Mouse (Mus musculus): ENCODE data around the gene Idh1. TPM values are rescaled to one million over a fixed set of nuclear protein-coding genes. Genes with fewer than 3 reads are reported as not detected.
"Not testable (repeated sequence)": the region's sequence is repeated elsewhere in the genome, so short reads cannot be mapped to it uniquely, and the experiment has no call there.

The Idh1 gene
- 510 and 624 TPM in 2 replicates for total RNA-seq (2014; rRNA removed)
- 137 and 155 TPM in 2 replicates for polyA plus RNA-seq (2012; rRNA removed)

GRCm38 (mm10) chr1:65186287-65187073 is at the start of gene Idh1, which contains the start of gene Pikfyve:
Idh1 (minus strand) TSS chr1:65186500.
Pikfyve (plus strand) TSS chr1:65186683.
- DNase-seq (ENCODE audit: extremely low read depth, low read depth, low spot score): peak; percentile 90
- H3K27ac ChIP-seq (replicated peaks; ENCODE audit: insufficient read depth, low read depth, low read length): peak within 1 kb of the TSS; percentile 81
- peaks cover 9% of the 10 kb centered on the region for H3K36me3 ChIP-seq (ENCODE audit: control insufficient read depth, insufficient read depth, low read length)
- no peaks in the 10 kb centered on the region for H3K27me3 ChIP-seq (ENCODE audit: control insufficient read depth, insufficient read depth, low read length)
- TF ChIP-seq CTCF (IDR thresholded peaks at IDR 0.05; ENCODE audit: low read depth, low read length): peak; percentile 20
- peak; percentile 99 for TF ChIP-seq POLR2A (IDR thresholded peaks at IDR 0.05; ENCODE audit: extremely low read depth, insufficient read depth, low read length)
- H3K4me3 ChIP-seq (ENCODE audit: insufficient read depth, low read depth, low read length): peak within 1 kb of the TSS; percentile 97
- 1% methylated on average over 68 of the region's 71 CpGs for WGBS
- H3K79me2 ChIP-seq (ENCODE audit: control insufficient read depth, insufficient read depth, low read length): peaks cover 4% of the 10 kb centered on the region; the same call in 1 of the 2 replicates
- peak within 1 kb of the TSS; percentile 97 for H3K9ac ChIP-seq (ENCODE audit: low read depth, low read length)
- H3K4me1 ChIP-seq (ENCODE audit: control insufficient read depth, insufficient read depth, low read length): peaks cover 11% of the 10 kb centered on the region

GRCm38 (mm10) chr1:65230566-65230965 is 44.3 kb upstream of the Idh1 start:
- H3K79me2 ChIP-seq (ENCODE audit: control insufficient read depth, insufficient read depth, low read length): no peaks in the 10 kb centered on the region
- no peak overlapping the region for H3K27ac ChIP-seq (replicated peaks; ENCODE audit: insufficient read depth, low read depth, low read length)
- no peak overlapping the region for H3K4me3 ChIP-seq (ENCODE audit: insufficient read depth, low read depth, low read length)
- no peak overlapping the region for H3K9ac ChIP-seq (ENCODE audit: low read depth, low read length)
- 83% methylated on average over 1 of the region's 1 CpGs for WGBS
- peaks cover 36% of the 10 kb centered on the region for H3K36me3 ChIP-seq (ENCODE audit: control insufficient read depth, insufficient read depth, low read length)
- H3K27me3 ChIP-seq (ENCODE audit: control insufficient read depth, insufficient read depth, low read length): no peaks in the 10 kb centered on the region
- peak; percentile 9 for DNase-seq (ENCODE audit: extremely low read depth, low read depth, low spot score)
- no peaks in the 10 kb centered on the region for H3K4me1 ChIP-seq (ENCODE audit: control insufficient read depth, insufficient read depth, low read length)
- TF ChIP-seq POLR2A (IDR thresholded peaks at IDR 0.05; ENCODE audit: extremely low read depth, insufficient read depth, low read length) (no peak), CTCF (IDR thresholded peaks at IDR 0.05; ENCODE audit: low read depth, low read length) (no peak)

- H3K4me3 ChIP-seq (ENCODE audit: insufficient read depth, low read depth, low read length); H3K79me2 ChIP-seq (ENCODE audit: control insufficient read depth, insufficient read depth, low read length); H3K27ac ChIP-seq (replicated peaks; ENCODE audit: insufficient read depth, low read depth, low read length); H3K4me1 ChIP-seq (ENCODE audit: control insufficient read depth, insufficient read depth, low read length); H3K9ac ChIP-seq (ENCODE audit: low read depth, low read length); H3K27me3 ChIP-seq (ENCODE audit: control insufficient read depth, insufficient read depth, low read length); DNase-seq (ENCODE audit: extremely low read depth, low read depth, low spot score): not testable (repeated sequence)
- 94% methylated on average over 3 of the region's 3 CpGs for whole genome bisulfite sequencing
- H3K36me3 ChIP-seq (ENCODE audit: control insufficient read depth, insufficient read depth, low read length): peaks cover 32% of the 10 kb centered on the region
Measured at GRCm38 (mm10) chr1:65229768-65230167, 43.5 kb upstream of the Idh1 start.

- WGBS: 89% methylated on average over 2 of the region's 2 CpGs
- Histone ChIP-seq H3K4me1 (ENCODE audit: control insufficient read depth, insufficient read depth, low read length) (no peaks in the 10 kb centered on the region), H3K79me2 (ENCODE audit: control insufficient read depth, insufficient read depth, low read length) (no peaks in the 10 kb centered on the region), H3K36me3 (ENCODE audit: control insufficient read depth, insufficient read depth, low read length) (peaks cover 35% of the 10 kb centered on the region), H3K27ac (replicated peaks; ENCODE audit: insufficient read depth, low read depth, low read length) (no peak overlapping the region), H3K4me3 (ENCODE audit: insufficient read depth, low read depth, low read length) (no peak overlapping the region), H3K9ac (ENCODE audit: low read depth, low read length) (no peak overlapping the region), H3K27me3 (ENCODE audit: control insufficient read depth, insufficient read depth, low read length) (no peaks in the 10 kb centered on the region)
- DNase-seq (ENCODE audit: extremely low read depth, low read depth, low spot score): peak; percentile 9
- TF ChIP-seq POLR2A (IDR thresholded peaks at IDR 0.05; ENCODE audit: extremely low read depth, insufficient read depth, low read length) (no peak), CTCF (IDR thresholded peaks at IDR 0.05; ENCODE audit: low read depth, low read length) (no peak)
Measured at GRCm38 (mm10) chr1:65227681-65228080, 41.4 kb upstream of the Idh1 start.

GRCm38 (mm10) chr1:65223654-65224053 is 37.4 kb upstream of the Idh1 start:
- no peak overlapping the region for H3K4me3 ChIP-seq (ENCODE audit: insufficient read depth, low read depth, low read length)
- no peak for TF ChIP-seq CTCF (IDR thresholded peaks at IDR 0.05; ENCODE audit: low read depth, low read length)
- no peak for TF ChIP-seq POLR2A (IDR thresholded peaks at IDR 0.05; ENCODE audit: extremely low read depth, insufficient read depth, low read length)
- H3K36me3 ChIP-seq (ENCODE audit: control insufficient read depth, insufficient read depth, low read length): peaks cover 52% of the 10 kb centered on the region
- no peak overlapping the region for H3K9ac ChIP-seq (ENCODE audit: low read depth, low read length)
- no peaks in the 10 kb centered on the region for H3K79me2 ChIP-seq (ENCODE audit: control insufficient read depth, insufficient read depth, low read length)
- no peaks in the 10 kb centered on the region for H3K4me1 ChIP-seq (ENCODE audit: control insufficient read depth, insufficient read depth, low read length)
- 98% methylated on average over 2 of the region's 2 CpGs for WGBS
- DNase-seq (ENCODE audit: extremely low read depth, low read depth, low spot score): no peak
- H3K27ac ChIP-seq (replicated peaks; ENCODE audit: insufficient read depth, low read depth, low read length): no peak overlapping the region
- no peaks in the 10 kb centered on the region for H3K27me3 ChIP-seq (ENCODE audit: control insufficient read depth, insufficient read depth, low read length)

GRCm38 (mm10) chr1:65217972-65218371 is 31.7 kb upstream of the Idh1 start:
- H3K4me1 ChIP-seq (ENCODE audit: control insufficient read depth, insufficient read depth, low read length): no peaks in the 10 kb centered on the region
- peaks cover 51% of the 10 kb centered on the region for H3K36me3 ChIP-seq (ENCODE audit: control insufficient read depth, insufficient read depth, low read length)
- no peaks in the 10 kb centered on the region for H3K27me3 ChIP-seq (ENCODE audit: control insufficient read depth, insufficient read depth, low read length)
- H3K9ac ChIP-seq (ENCODE audit: low read depth, low read length): no peak overlapping the region
- no peak overlapping the region for H3K4me3 ChIP-seq (ENCODE audit: insufficient read depth, low read depth, low read length)
- no peaks in the 10 kb centered on the region; the same call in 1 of the 2 replicates for H3K79me2 ChIP-seq (ENCODE audit: control insufficient read depth, insufficient read depth, low read length)
- TF ChIP-seq POLR2A (IDR thresholded peaks at IDR 0.05; ENCODE audit: extremely low read depth, insufficient read depth, low read length) (no peak), CTCF (IDR thresholded peaks at IDR 0.05; ENCODE audit: low read depth, low read length) (no peak)
- DNase-seq (ENCODE audit: extremely low read depth, low read depth, low spot score): no peak
- no peak overlapping the region for H3K27ac ChIP-seq (replicated peaks; ENCODE audit: insufficient read depth, low read depth, low read length)
- WGBS: 98% methylated on average over 1 of the region's 1 CpGs

Data from liver, adult 2 months (tissue).